Mouse (Mus musculus) A20 (cell line): ENCODE data around the gene Gm17364.
"Not testable (repeated sequence)": the region's sequence is repeated elsewhere in the genome, so short reads cannot be mapped to it uniquely, and the experiment has no call there.

Experiments
- DNase-seq: peaks from one replicate; pipeline ENCODE4 v3.0.0-alpha.2; 2011; ENCODE audit warnings: low read depth, low spot score

The Gm17364 gene

GRCm38 (mm10) chr13:41251667-41252066 is 22.1 kb downstream of the Gm17364 start:
- no peak for DNase-seq

GRCm38 (mm10) chr13:41251232-41251631 is 22.5 kb downstream of the Gm17364 start:
- not testable (repeated sequence) for DNase-seq

GRCm38 (mm10) chr13:41250318-41250981 is 23.3 kb downstream of the Gm17364 start:
- peak; percentile 65 for DNase-seq

- peak; percentile 99 for DNase-seq
These were observed 24.0 kb downstream of the Gm17364 start, which contains the start of gene Smim13 for GRCm38 (mm10) chr13:41249538-41250317. TSS of gene Smim13 (plus strand) at chr13:41249844.

- DNase-seq = peak; percentile 90
These were observed 24.8 kb downstream of the Gm17364 start for GRCm38 (mm10) chr13:41248751-41249520.

- DNase-seq = no peak
These were observed 29.4 kb downstream of the Gm17364 start for GRCm38 (mm10) chr13:41244306-41244830.

GRCm38 (mm10) chr13:41241557-41241956 is 32.2 kb downstream of the Gm17364 start:
- peak; percentile 56 for DNase-seq

GRCm38 (mm10) chr13:41238805-41239130 is 35.0 kb downstream of the Gm17364 start:
- peak; percentile 73 for DNase-seq

GRCm38 (mm10) chr13:41238035-41238804 is 35.6 kb downstream of the Gm17364 start:
- no peak for DNase-seq

GRCm38 (mm10) chr13:41235845-41236741 is 37.7 kb downstream of the Gm17364 start:
- DNase-seq = no peak

- DNase-seq = no peak
These were observed 38.6 kb downstream of the Gm17364 start for GRCm38 (mm10) chr13:41235181-41235580.

- no peak for DNase-seq
These were observed 40.5 kb downstream of the Gm17364 start for GRCm38 (mm10) chr13:41233241-41233640.

GRCm38 (mm10) chr13:41232209-41232608 is 41.6 kb downstream of the Gm17364 start:
- DNase-seq = no peak

- DNase-seq = no peak
These were observed 42.3 kb downstream of the Gm17364 start for GRCm38 (mm10) chr13:41231389-41231983.

- DNase-seq = peak; percentile 17
These were observed 43.5 kb downstream of the Gm17364 start for GRCm38 (mm10) chr13:41230256-41230655.

- no peak for DNase-seq
These were observed 45.7 kb downstream of the Gm17364 start for GRCm38 (mm10) chr13:41228060-41228459.

GRCm38 (mm10) chr13:41226513-41226912 is 47.3 kb downstream of the Gm17364 start:
- DNase-seq = no peak
